Mouse (Mus musculus) frontal cortex, postnatal 14 days (tissue): ENCODE results near the gene Ttll5.
A peak's percentile ranks its signal among the peaks of the same experiment; 100 is the strongest.

Experiments
- DNase-seq, 2 experiments: peaks; one replicate each; pipeline ENCODE4 v3.0.0; 2022; ENCODE audit warnings: low spot score in 2 of 2

Gene Ttll5

DNA sequence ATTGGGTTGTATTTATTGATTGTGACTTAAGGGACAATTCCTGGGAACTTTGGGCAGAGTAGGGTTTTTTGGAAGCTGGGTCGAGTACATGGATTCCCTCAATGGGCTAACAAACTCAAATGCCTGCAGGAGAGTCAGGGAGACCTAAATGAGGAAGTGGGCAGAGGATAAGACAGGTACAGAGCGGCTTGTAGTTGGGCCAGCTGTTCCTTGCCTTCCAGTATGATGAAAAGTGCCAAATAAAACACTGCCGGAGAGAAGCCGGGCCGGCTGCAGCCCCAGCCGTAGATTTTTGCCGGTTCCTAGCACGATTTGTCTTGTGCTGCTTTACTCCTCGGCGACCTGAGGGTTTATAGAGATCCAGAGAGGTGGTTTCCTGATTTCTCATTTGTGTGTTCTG lies 104.1 kb downstream of the Ttll5 start:
- DNase-seq: no peak

DNA sequence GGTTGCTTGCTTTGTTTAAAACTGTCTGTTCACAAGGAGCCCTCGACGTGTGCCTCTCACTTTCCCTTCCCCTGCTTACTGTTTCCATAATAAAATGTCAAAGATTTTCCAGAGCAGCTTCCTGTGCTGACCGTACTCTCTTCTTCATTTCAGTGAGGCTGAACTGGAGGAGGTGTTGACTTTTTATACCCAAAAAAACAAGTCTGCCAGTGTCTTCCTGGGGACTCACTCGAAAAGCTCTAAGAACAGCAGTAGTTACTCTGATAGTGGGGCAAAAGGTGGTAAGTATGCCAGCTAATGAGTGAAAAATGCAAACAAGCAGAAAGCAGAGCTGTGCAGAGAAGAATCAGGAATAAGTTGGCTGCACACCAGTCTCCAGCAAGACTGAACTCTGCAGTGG lies 105.3 kb downstream of the Ttll5 start:
- DNase-seq: no peak

DNA sequence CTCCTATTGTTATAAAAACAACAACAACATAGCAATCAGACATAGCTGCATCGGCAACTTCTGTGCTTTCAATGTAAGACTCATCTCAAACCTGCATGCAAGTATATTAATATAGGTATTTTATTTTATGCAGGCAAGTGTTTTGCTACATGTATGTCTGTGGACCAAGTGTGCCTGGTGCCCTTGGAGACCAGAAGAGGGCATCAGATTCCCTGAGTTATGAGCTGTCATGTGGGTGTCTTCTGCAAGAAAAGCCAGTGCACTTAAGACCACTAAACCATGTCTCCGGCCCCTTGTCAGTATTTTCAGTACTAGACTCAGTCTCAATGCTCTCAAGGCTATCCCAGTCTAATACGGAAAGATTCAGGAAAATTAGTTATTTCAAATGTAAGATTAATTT lies 106.3 kb downstream of the Ttll5 start:
- no peak for DNase-seq

DNA sequence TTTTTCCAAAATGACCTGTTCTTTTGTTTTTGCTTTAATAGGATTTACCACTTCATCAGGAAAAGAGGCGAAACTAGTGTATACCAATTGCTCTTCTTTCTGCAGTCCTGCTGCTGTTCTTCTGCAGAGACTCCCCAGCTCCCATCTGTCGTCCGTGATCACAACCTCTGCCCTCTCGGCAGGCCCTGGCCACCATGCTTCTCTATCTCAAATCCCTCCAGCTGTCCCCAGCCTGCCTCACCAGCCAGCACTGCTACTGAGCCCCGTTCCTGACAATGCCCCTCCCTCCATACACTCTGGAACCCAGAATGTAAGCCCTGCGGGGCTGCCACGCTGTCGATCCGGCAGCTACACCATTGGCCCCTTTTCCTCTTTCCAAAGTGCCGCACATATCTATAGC lies 108.8 kb downstream of the Ttll5 start:
- DNase-seq: no peak

DNA sequence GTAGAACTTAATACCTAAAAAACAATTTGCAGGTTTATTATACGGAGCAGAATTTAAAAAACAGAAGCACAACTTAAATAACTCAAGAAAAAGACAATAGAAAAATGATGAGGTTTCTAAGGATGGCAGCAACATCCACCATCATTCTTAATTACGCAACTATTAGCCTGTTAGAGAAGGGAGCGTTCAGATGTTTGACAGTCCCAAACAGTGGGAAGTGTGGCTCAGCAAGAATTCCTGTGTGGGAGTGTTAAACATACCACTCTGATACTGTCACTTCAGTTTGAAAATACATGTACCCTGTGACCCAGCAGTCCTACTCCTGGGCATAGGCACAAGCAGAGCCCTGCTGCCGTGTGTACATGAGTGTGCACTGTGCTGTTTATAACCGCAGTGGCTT lies 112.9 kb downstream of the Ttll5 start:
- no peak for DNase-seq

DNA sequence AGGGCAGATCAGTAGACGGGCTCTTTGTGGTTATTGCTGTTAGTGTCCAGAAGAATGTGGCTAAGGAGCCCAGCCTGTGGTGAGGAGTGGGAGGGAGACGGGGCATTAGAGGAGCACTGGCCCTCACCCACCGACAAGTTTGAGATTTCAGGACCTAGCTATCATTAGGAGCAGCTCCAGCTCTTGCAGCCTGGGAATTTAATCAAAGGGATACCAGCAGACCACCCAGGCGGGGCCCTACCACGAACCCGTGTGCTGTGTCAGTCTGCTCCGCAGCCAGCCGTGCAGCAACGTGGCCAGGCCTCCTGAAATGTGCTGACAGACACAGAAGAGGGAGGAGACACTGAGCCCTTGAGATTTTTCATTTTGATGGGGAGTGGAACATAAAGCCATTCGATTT lies 119.0 kb downstream of the Ttll5 start:
- no peak for DNase-seq

DNA sequence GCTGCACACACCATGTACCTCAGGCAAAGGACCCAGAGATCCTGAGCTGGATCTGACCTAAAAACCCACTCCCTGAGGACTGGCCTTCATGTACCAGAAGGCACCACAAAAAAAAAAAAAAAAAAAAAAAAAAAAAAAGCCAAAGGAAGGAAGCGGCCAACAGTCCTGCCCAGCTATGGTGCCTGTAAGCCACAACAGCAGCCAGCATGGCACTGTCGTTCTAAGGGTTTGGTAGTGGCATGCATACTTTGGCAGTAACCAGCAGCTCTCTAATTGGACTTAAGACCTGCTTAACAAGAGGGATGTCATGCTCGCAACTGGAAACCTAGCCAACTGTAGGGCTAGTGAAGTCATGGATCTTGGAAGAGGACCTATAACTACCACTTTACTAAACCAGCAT lies 120.0 kb downstream of the Ttll5 start:
- DNase-seq: no peak

DNA sequence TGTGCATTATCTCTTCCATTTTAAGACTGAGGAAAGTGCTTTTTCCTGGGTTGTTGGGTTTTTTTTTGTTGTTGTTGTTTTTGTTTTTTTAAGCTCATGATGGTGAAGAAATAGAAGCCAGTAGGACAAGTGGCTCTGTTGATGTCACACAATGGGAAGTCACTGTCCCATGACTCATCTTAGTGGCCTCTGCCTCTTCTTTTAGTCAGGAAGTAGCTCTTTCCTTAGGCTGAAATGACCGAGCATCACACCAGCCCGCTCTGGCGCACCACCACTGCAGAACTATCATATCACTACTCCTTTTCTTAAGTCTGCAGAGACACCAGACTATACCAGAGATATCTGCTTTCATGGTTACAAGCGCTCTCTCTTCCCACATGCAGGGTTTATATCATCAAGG lies 122.7 kb downstream of the Ttll5 start:
- DNase-seq: no peak

DNA sequence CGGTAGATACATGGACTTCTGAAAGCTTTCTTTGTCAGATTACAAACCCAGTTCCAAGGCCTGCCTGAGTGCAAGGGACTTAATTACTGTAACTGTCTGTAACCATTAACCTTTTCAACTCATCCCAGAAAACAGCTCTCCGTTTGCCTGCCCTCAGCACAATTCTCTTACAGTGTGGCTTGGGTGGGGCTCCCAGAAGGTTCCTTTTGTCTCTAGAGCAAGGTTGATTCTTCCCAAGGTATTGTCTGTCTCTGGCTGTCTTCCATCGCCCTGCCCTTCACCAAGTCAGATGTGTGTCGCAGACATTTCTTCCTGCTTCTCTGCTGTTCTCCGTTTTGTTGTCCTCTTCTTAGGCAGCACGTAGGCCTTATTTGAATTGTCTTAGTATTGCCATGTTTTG lies 125.2 kb downstream of the Ttll5 start:
- no peak for DNase-seq

DNA sequence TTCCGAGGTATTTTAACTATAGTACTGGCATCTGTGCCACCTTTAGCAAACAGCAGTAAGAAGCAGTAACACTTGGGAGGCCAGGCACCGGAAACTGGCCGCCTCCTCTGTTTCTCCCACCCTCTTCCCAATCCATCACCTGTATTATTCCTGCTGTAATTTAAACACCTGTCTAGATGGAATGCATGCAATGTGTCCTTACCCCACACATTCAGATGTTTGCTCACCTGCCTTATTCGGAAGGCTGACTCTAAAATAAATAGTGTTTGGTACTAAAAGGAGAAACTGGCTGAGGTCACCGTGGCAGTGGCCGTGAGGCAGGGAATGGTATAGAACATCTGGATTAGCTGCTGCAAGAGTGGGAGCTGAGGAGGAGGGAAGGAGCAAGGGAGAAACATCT lies 125.9 kb downstream of the Ttll5 start:
- no peak for DNase-seq

DNA sequence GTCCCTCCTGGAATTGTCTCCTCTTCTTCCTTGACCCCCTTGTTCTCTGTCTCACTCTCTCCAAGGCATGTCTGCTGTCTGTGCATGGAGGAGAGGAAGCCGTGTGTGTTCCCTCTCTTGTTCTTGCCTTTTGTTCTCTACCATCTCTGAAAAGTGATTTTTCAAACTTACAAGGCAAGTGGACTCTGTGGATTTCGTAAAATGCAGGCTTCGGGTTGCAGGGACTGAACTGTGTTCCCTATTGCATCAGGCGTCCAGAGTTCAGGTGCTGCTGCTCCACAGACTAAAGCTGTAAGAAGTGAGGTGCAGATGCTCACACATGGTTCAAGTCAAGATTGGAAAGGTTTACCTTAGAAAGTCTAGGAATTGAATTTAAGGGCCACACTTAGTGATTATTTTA lies 126.6 kb downstream of the Ttll5 start:
- DNase-seq: no peak

DNA sequence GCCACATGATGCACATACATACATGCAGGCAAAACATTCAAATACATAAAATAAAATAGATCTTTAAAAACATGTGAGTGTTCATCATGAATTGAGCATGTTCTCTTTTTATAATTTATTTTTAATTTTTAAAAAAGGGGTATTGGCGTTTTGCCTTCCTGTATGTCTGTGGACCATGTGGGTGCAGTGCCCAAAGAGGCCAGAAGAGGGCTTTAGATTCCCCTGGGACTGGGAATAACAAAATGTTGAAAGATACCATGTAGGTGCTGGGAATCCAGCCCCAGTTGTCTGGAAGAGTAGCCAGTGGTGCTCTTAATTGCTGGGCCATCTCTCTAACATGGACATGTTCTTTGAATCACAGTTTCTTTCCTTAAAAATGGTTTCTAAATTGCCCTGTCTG lies 127.4 kb downstream of the Ttll5 start:
- no peak for DNase-seq

DNA sequence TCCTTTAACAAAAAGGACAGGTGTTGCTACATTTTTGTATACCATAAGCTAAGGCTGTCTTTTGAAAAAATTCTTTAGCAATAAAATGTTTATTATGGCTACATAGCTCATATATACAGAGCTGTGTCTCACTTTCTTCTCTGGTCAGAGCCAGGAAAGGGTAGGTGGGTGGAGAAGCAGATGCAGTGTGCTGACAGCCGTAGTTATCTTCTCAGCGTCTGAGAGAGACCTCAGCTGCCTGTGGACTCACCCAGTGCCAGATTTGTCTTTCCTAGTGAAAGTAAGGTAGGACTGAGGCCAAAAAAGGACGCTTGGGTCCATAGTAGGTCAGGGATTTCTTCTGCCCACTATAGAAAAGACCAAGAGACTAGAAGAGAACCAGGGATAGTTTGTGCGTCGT lies 127.9 kb downstream of the Ttll5 start:
- no peak for DNase-seq

DNA sequence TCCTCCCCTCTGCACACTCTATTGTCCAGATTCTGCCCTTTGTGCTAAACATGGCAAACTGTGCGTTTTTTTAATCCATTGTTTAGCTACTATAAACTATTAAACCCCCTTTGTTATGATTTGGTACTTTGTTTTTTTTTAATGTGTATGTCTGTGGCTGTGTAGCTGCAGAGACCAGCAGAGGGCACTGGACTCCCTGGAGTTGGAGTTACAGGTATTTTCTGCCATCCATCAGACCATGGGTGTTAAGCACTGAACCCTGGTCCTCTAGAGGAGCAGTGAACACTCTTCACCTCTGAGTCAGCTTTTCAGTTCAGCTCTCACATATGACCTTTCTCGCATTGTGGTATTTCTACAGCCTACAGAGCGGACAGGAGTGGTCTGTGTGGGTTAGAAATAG lies 129.7 kb downstream of the Ttll5 start:
- no peak for DNase-seq

DNA sequence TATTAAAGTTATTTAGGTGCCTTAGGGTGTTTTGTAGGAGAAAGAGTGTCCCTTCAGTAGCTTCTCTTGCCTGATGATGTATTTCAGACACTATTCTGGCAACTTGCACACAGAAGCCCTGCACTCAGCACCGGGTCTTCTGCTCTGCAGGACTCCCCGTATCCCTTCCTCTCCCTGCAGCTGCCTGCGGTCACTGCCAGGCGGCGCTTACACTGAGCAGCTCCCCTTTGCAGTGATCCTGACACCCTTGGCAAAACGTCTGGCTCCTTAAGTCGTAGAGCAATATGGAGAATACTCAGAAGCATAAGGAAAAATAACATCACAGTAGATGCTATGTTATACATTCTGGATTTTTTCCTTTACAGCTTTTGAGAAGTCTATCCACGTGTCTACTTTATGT lies 130.6 kb downstream of the Ttll5 start:
- DNase-seq: no peak

DNA sequence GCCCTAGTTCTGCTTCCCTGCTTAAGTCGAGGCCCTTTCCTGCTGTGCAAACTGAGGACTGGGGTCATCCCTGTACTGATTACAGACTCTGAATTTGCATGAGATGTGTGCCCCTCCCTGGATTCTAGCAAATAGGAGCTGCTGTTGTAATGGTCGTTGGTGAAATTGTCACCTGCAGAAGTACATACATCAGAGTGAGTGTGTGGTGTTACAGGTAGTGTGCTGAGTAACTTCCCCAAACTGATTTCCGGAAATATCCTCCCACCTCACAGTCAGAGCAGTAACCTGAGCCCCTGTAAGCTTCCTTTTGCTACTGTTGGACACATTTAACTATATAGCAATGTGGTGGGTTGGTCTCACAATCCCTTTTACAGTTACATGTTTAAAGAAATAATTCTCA lies 131.2 kb downstream of the Ttll5 start:
- DNase-seq: no peak

DNA sequence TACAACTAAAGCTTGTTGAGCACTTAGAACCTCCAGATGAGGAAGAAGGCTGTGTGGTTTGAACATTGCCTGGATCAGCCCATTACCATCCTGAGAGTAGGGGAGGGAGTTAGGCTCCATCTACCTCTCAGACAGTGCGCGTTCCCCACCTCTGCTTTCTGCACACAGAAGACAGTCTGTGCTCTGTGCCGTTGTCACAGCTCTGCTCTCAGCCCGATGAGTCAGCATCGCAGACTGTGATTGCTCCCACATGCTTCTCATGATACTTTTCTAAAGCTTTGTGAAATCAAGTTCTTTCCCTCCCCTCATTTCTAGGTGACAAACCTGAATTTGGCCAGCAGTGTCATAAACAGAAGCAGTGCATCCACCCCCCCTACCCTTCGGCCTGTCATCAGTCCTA lies 131.8 kb downstream of the Ttll5 start:
- peak; percentile 48 to 74 for DNase-seq

DNA sequence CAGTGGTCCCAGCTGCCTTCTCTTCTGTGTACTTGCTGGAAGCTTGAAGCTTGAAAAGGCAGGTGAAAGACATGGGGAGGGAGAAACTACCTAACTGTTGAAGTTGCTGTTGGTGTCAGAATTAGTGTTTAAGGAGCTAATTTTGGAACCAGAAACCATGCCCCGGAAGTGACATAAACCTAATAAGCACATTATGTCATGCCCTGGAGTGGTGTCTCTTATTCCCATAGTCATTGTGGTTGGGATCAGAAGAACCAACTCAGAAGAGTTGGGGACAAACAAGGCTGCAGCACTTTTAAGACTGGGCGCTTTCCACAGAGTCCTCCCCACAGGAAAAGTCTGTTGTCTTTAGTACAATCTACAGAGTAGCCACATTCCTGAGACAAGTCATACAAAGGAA lies 134.0 kb downstream of the Ttll5 start:
- DNase-seq: no peak

DNA sequence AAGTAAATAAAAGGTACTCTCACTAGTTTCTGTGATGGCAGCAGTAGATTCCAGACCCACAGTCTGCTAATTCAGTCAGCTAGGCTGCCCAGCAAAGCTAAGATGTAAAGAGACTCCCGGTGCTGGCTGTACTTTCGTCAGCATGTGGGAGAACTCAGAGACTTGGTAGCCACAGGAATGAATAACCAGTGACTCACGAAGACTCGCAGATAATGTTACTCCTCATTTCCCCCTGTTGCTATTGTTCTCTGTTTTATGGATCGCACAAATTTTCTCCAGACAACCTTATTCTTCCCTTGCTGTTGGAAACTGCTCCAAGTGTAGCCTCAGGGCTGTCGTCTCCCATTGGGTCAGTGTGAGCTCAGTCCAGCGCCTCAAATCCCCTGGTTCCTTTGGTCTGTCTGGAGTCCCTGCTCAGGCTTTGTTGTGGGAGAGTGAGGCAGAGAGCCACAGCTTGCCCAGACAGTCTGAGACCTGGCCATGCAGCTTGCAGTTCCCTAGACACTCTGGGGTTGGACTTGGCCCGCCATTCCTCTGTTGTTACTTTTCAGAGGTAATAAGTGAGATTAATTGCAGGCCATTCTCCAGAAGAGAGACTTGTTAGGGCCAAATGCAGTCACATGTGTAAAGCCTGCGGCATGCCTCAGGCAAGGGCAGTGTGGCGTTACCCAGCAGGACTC lies 135.5 kb downstream of the Ttll5 start:
- DNase-seq: no peak

DNA sequence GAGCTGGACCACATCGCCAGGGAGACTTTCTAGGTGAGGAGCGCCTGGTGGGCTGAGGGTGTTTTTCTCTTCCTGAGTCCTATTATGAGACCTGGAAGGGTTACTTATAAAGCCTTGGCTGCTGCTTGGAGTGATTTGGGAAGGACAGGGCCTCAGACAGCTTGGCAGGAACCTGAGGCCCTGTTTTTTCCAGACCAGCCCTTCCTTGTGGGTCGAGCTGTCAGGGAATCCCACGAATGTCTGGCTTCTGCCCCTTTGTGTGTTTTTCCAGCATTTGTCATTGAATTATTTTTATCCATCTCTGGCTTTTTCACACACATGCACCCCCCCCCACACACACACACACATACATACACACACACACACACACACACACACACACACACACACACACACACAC lies 136.2 kb downstream of the Ttll5 start:
- DNase-seq: no peak

DNA sequence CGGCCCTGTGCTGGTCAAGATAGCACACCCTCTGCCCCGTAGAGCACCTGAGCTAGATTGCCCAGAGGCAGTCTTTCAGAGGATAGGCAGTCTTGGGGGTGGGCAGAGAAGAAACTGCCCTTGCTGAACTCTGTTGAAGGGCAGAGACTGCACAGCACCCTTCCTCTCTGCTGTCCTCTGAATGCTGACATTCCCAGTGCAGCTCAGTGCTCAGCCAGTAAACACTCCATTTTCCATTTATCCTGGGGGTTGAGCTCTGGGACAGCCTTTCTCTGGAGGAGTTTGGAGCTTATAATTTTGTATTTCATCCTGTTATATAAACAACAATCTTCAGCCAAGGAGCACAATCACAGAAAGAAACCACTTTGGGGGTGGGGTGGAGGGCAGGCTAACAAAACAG lies 138.7 kb downstream of the Ttll5 start:
- no peak for DNase-seq

DNA sequence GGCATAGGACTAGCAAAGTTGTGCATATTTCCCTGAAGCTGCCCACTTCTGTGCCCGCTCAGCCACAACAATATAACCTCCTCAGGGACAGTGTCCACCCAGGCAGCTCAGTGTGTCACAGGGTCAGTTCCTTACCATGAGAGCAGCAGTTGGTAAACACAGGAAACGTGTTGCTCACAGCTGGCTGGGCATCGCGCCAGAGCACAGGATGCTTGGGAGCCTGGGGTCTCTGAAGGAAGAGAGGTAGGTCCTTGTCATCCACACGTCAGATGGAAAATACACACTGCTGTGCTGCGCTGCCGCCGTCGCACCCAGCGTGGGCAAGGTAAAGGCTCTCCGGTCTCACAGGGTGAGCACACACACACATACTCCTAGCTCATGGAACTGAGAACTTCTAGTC lies 139.2 kb downstream of the Ttll5 start:
- no peak for DNase-seq

DNA sequence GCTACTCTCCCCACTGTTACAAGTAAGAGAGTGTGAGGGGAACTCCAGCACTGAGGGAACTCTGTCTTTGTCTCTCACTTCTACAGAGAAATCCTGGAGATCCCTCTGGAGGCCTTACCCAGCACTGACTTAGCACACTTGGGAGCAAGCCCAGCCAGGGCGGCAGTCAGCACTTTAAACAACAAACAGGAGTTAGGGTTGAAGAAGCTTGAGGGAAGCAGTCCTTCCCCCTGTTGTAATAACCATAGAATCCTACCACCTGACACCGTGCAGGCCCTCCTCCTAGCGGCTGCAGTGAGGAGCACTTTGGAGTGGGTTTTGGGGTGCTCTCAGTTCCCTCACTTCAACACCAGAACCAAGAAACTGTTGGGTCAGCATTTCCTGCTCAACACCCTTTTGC lies 140.0 kb downstream of the Ttll5 start:
- no peak for DNase-seq

DNA sequence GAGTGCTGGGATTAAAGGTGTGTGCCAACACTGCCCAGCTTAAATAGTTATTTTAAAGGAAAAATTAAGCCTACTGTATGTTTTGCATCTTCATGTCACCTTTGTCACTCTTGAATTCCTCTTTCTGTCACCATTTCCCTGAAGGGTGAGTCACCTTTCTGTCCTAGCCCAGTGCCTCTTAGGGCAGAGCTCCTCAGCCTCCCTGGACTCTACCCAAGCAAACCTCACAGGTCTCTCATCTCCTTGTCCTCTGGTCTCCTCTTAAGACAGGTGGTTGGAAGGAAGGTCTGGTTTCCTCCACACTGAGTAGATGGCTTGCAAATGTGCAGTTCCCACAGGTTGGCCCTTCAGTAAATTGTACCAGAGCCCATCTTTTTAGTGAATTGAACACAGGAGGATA lies 143.4 kb downstream of the Ttll5 start:
- DNase-seq: no peak

DNA sequence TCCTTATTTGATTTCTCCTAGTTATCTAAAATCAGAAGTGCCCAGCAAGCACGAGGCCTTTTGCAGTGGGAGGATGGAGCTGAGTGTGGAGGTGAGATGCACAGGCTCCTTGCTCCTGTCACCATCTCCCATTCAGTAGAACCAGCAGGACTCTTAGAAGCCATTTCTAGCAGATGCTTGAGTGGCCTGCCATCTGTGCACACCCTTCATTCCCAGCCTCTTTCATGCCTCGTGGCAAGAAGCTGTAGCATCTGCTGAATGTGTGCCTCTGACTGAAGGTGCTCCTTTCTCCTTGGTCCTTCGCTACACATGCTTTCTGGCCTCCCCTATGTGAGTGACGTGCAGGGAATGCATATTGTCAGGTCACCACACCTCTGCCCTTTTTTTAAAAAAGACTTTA lies 143.9 kb downstream of the Ttll5 start:
- no peak for DNase-seq
